Mouse (Mus musculus) left cerebral cortex, postnatal 14 days (tissue): ENCODE measurements at regions not wholly inside any gene's neighbourhood (a gene's known extent, or its start where the extent isn't known, plus 50 kb on each side); places are given as distances from the start of the nearest gene placed in this dataset.

Experiments
- DNase-seq, 2 experiments: peaks; one replicate each; pipeline ENCODE4 v3.0.0; 2021 to 2022; ENCODE audit warnings: low spot score in 2 of 2, mixed read lengths in 1 of 2
- intact Hi-C: fragments of 180-260 bp; cut with DNase I; formaldehyde crosslinking; loops from one replicate; pipeline ENCODE4 v1.15.1; 2025

- intact Hi-C loops = no loop called here
- DNase-seq = no peak
These were observed 194.9 kb downstream of the Gm11146 start for GRCm38 (mm10) chr16:77406999-77407398.

- intact Hi-C loops = no loop called here
- DNase-seq = no peak
These were observed 196.0 kb downstream of the Gm11146 start for GRCm38 (mm10) chr16:77405859-77406258.

GRCm38 (mm10) chr16:77405181-77405818, 196.6 kb downstream of the Gm11146 start:
- DNase-seq = no peak
- intact Hi-C loops = no loop called here

- no peak for DNase-seq
- intact Hi-C loops = loop anchor here (5.0 kb wide), 1 partner anchor 70 kb away; no protein-coding TSS in a partner anchor
These were observed 199.1 kb downstream of the Gm11146 start for GRCm38 (mm10) chr16:77402711-77403280.

GRCm38 (mm10) chr16:77401185-77401943, 200.5 kb downstream of the Gm11146 start:
- no peak for DNase-seq
- intact Hi-C loops = loop anchor here (5.0 kb wide), 1 partner anchor 69 kb away; no protein-coding TSS in a partner anchor

GRCm38 (mm10) chr16:77400276-77400891, 201.5 kb downstream of the Gm11146 start:
- intact Hi-C loops = loop anchor here (5.0 kb wide), 1 partner anchor 68 kb away; no protein-coding TSS in a partner anchor
- DNase-seq = peak; percentile 59 to 82

GRCm38 (mm10) chr16:77399846-77400275, 202.0 kb downstream of the Gm11146 start:
- no peak for DNase-seq
- intact Hi-C loops = loop anchor here (5.0 kb wide), 1 partner anchor 68 kb away; no protein-coding TSS in a partner anchor

GRCm38 (mm10) chr16:77394054-77394716, 207.7 kb downstream of the Gm11146 start:
- intact Hi-C loops = no loop called here
- DNase-seq = no peak

GRCm38 (mm10) chr16:77393470-77393869, 208.4 kb downstream of the Gm11146 start:
- no peak for DNase-seq
- intact Hi-C loops = no loop called here

GRCm38 (mm10) chr16:77392205-77392604, 209.7 kb downstream of the Gm11146 start:
- intact Hi-C loops = no loop called here
- no peak for DNase-seq

- intact Hi-C loops = no loop called here
- no peak for DNase-seq
These were observed 217.7 kb downstream of the Gm11146 start for GRCm38 (mm10) chr16:77384021-77384729.

GRCm38 (mm10) chr16:77382790-77383189, 219.1 kb downstream of the Gm11146 start:
- intact Hi-C loops = no loop called here
- DNase-seq = no peak

- intact Hi-C loops = no loop called here
These were observed 229.1 kb downstream of the Gm11146 start for GRCm38 (mm10) chr16:77372768-77373167.

GRCm38 (mm10) chr16:77369810-77370209, 232.1 kb downstream of the Gm11146 start:
- no peak for DNase-seq
- intact Hi-C loops = no loop called here

More at GRCm38 (mm10) chr16:77372768-77373167, 229.1 kb downstream of the Gm11146 start:
- no peak for DNase-seq

- intact Hi-C loops = no loop called here
- no peak for DNase-seq
These were observed 236.6 kb downstream of the Gm11146 start for GRCm38 (mm10) chr16:77365254-77365653.

GRCm38 (mm10) chr16:77364439-77364838, 237.5 kb downstream of the Gm11146 start:
- DNase-seq = no peak
- intact Hi-C loops = no loop called here

- intact Hi-C loops = no loop called here
These were observed 242.7 kb downstream of the Gm11146 start for GRCm38 (mm10) chr16:77359190-77359589.

GRCm38 (mm10) chr16:77355260-77355659, 246.6 kb downstream of the Gm11146 start:
- no peak for DNase-seq
- intact Hi-C loops = no loop called here

More at GRCm38 (mm10) chr16:77359190-77359589, 242.7 kb downstream of the Gm11146 start:
- DNase-seq = no peak
